Mouse (Mus musculus) C2C12 (cell line): ENCODE results near the gene Naa80.

Experiments
- CEBPB ChIP-seq: IDR thresholded peaks from one replicate; pipeline ENCODE4 v1.6.1; 2011; ENCODE audit warnings: low read depth, mild to moderate bottlenecking, control low read depth, moderate library complexity
- CTCF ChIP-seq: IDR thresholded peaks from one replicate; pipeline ENCODE4 v1.5.1; 2011; ENCODE audit not compliant: control insufficient read depth, insufficient read depth, insufficient read length
- MAX ChIP-seq: IDR thresholded peaks from one replicate; pipeline ENCODE4 v1.6.1; 2011; ENCODE audit warnings: mild to moderate bottlenecking, control low read depth
- USF1 ChIP-seq: IDR thresholded peaks from one replicate; pipeline ENCODE4 v1.6.1; 2011; ENCODE audit warnings: low read depth, mild to moderate bottlenecking, control low read depth, moderate library complexity

DNA sequence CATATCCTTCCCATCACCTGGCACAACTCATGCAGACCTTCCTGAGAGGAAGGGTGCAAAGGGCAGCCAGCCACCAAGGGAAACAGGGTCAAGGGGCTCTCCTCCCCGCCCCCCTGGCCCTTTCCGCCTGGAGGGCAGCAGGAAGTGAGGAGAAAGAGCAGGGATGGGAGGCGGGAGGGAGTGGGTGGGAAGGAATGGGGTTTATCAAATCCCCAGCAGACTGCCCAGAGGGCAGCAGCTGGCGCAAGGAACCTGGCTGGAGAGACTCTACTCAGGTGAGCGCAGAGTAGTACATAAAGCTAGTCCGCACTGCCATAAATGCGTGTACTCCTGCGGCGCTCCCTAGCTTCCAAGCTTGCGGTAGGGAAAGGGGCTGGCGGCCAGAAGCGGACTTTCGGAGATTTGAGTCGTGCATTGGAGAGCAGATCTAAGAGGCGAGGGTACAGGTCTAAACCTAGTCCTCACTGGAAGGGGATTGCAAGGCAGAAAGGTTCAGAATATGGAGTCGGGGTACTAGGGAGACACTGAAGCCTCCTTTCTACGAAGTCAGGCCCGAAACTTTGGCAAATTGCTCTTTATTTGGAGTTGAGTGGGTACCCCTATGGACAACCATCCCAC lies 10.9 kb upstream of the Naa80 start, which contains the start of gene Hyal2:
- TF ChIP-seq CEBPB (no peak), CTCF (no peak), USF1 (no peak), MAX (no peak)
